Comparison of ENCODE assay signal across 27 mouse cellular contexts in the genomic region with DNA sequence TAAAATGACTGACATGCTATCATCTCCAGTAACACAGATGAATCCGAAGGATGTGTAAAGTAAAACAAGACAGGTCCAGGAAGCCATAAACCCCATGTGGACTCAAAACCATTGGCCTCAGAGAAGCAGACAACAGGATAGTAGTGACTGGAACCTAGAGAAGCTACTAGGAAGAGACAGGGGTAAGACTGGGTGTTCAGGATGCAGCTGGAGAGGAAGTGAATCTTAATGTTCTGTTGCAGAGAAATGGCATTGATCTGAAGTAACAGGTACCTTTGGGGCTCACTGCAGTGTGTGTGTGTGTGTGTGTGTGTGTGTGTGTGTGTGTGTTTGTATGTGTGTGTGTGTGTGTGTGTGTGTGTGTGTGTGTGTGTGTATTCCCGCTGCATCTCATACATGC.
"Had no signal": no experiment of that assay in that cellular context is flagged by ENCODE, and none has a peak within 500 bp of the region (broad histone marks: within the 10 kb centered on the region; RNA-seq: fewer than 3 reads in every experiment).

No protein-coding gene starts in this region.

- H3K36me3 ChIP-seq: heart, embryonic 13.5 days; heart, embryonic 15.5 days; hindbrain, embryonic 13.5 days; intestine, embryonic 15.5 days; limb, embryonic 10.5 days; limb, embryonic 12.5 days; liver, embryonic 13.5 days had no signal

- H3K4me3 ChIP-seq: gastrocnemius, adult 2 months; heart, adult 2 months; heart, embryonic 13.5 days; heart, embryonic 15.5 days; hindbrain, embryonic 13.5 days; intestine, embryonic 15.5 days; layer of hippocampus, adult 2 months; left cerebral cortex, adult 2 months; limb, embryonic 10.5 days; limb, embryonic 12.5 days; liver, embryonic 13.5 days had no signal

- ATAC-seq: hindbrain, embryonic 16.5 days; inflammation-experienced regulatory T-cells, adult 6 months; intestine, embryonic 15.5 days; intestine, postnatal 0 days had no signal

- H3K4me1 ChIP-seq: intestine, embryonic 15.5 days; limb, embryonic 10.5 days; limb, embryonic 12.5 days; liver, embryonic 13.5 days had no signal

- DNase-seq: gastrocnemius, adult 2 months; gastrocnemius, postnatal 10 days; gastrocnemius, postnatal 25 days; heart, adult 11 months; heart, adult 2 months; heart, postnatal 14 days; heart, postnatal 36 days; kidney, adult 18-20 months; kidney, adult 8-10 months; kidney, postnatal 10 days; kidney, postnatal 25 days; kidney, postnatal 4 days; liver; liver, embryonic 13.5 days had no signal

- H3K4me2 ChIP-seq: heart, embryonic 11.5 days; heart, embryonic 13.5 days; heart, embryonic 15.5 days; hindbrain, embryonic 13.5 days; intestine, embryonic 15.5 days; limb, embryonic 12.5 days; liver, embryonic 11.5 days; liver, embryonic 13.5 days had no signal

- H3K9me3 ChIP-seq: heart, embryonic 13.5 days; heart, embryonic 15.5 days; hindbrain, embryonic 13.5 days; intestine, embryonic 15.5 days; limb, embryonic 10.5 days; liver, embryonic 13.5 days had no signal

- H3K27ac ChIP-seq: gastrocnemius, adult 2 months; heart, adult 2 months; heart, embryonic 13.5 days; heart, embryonic 15.5 days; hindbrain, embryonic 13.5 days; intestine, embryonic 15.5 days; layer of hippocampus, adult 2 months; left cerebral cortex, adult 2 months; limb, embryonic 10.5 days; limb, embryonic 12.5 days; liver, embryonic 13.5 days had no signal

- H3K27me3 ChIP-seq: hindbrain, embryonic 13.5 days; intestine, embryonic 15.5 days; limb, embryonic 12.5 days; liver, embryonic 13.5 days had no signal

- H3K9ac ChIP-seq: heart, embryonic 13.5 days; heart, embryonic 15.5 days; hindbrain, embryonic 13.5 days; intestine, embryonic 15.5 days; limb, embryonic 12.5 days; liver, embryonic 13.5 days had no signal
